Mouse (Mus musculus): ENCODE measurements around the gene 4930402F06Rik. TPM values are rescaled to one million over a fixed set of nuclear protein-coding genes. Genes with fewer than 3 reads are reported as not detected.

The 4930402F06Rik gene
- polyA plus RNA-seq, 1 experiment from 2014 or later = not detected

- WGBS = 91% methylated on average over 6 of the region's 6 CpGs
- no peak for ATAC-seq
- no peak overlapping the region for H3K4me3 ChIP-seq (ENCODE audit: low read length)
- H3K27me3 ChIP-seq (replicated peaks; ENCODE audit: control insufficient read depth, insufficient read depth, low read length) = no peaks in the 10 kb centered on the region
- H3K4me2 ChIP-seq (ENCODE audit: low read length) = no peak overlapping the region
- no peaks in the 10 kb centered on the region for H3K36me3 ChIP-seq (ENCODE audit: control insufficient read depth, insufficient read depth, low read length)
- H3K27ac ChIP-seq (ENCODE audit: low read depth, low read length) = no peak overlapping the region
- H3K9me3 ChIP-seq (ENCODE audit: control insufficient read depth, low read length) = no peaks in the 10 kb centered on the region
- no peak overlapping the region for H3K9ac ChIP-seq (ENCODE audit: low read depth, low read length)
- no peaks in the 10 kb centered on the region for H3K4me1 ChIP-seq (ENCODE audit: control insufficient read depth, insufficient read depth, low read depth, low read length)
Measured at GRCm38 (mm10) chr2:35409466-35409865, 12.5 kb upstream of the 4930402F06Rik start.

DNA sequence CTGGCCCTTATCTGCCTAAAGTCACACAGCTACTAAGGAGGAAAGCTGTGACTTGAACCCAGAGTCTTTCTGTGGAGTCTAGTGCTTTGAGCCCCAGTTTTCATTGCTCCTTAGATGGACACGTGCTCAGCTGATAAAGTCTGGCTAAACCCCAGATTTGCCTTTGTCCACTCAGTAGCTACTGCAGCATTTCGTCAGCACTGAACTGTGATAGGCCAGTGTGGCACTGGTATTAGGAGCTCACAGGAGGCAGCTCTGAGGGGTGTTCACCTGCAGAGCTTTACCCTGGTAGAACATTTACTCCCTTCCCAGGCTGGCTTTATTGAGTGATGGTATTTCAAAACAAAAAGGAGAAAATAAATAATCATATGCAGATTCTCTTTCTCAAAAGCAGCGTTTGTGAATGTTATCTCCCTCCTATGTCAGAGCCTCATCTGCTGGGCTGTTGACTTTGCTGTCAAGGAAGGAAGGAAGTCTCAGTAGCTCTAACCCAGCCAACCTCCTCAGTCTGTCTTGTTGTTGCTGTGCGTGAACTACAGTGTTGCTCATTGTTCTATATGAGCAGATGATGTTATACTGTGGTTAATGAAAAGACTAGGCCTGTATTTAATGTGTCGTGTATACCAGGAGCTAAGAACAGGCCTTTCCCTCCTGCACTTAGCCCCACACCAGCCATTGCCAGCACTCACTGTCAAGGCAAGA, 11.6 kb upstream of the 4930402F06Rik start:
- no peaks in the 10 kb centered on the region for H3K4me1 ChIP-seq (ENCODE audit: control insufficient read depth, insufficient read depth, low read depth, low read length)
- 82% methylated on average over 5 of the region's 5 CpGs for WGBS
- no peaks in the 10 kb centered on the region for H3K27me3 ChIP-seq (replicated peaks; ENCODE audit: control insufficient read depth, insufficient read depth, low read length)
- H3K9ac ChIP-seq (ENCODE audit: low read depth, low read length) = no peak overlapping the region
- no peaks in the 10 kb centered on the region for H3K36me3 ChIP-seq (ENCODE audit: control insufficient read depth, insufficient read depth, low read length)
- no peak overlapping the region for H3K4me2 ChIP-seq (ENCODE audit: low read length)
- H3K27ac ChIP-seq (ENCODE audit: low read depth, low read length) = no peak overlapping the region
- H3K9me3 ChIP-seq (ENCODE audit: control insufficient read depth, low read length) = no peaks in the 10 kb centered on the region
- H3K4me3 ChIP-seq (ENCODE audit: low read length) = no peak overlapping the region
- no peak for ATAC-seq

GRCm38 (mm10) chr2:35407878-35408277, 10.9 kb upstream of the 4930402F06Rik start:
- no peak for ATAC-seq
- 72% methylated on average over 7 of the region's 7 CpGs for WGBS
- Histone ChIP-seq H3K9ac (ENCODE audit: low read depth, low read length) (no peak overlapping the region), H3K4me1 (ENCODE audit: control insufficient read depth, insufficient read depth, low read depth, low read length) (no peaks in the 10 kb centered on the region), H3K4me2 (ENCODE audit: low read length) (no peak overlapping the region), H3K36me3 (ENCODE audit: control insufficient read depth, insufficient read depth, low read length) (no peaks in the 10 kb centered on the region), H3K9me3 (ENCODE audit: control insufficient read depth, low read length) (no peaks in the 10 kb centered on the region), H3K27ac (ENCODE audit: low read depth, low read length) (no peak overlapping the region), H3K27me3 (replicated peaks; ENCODE audit: control insufficient read depth, insufficient read depth, low read length) (no peaks in the 10 kb centered on the region), H3K4me3 (ENCODE audit: low read length) (no peak overlapping the region)

GRCm38 (mm10) chr2:35407266-35407665, 10.3 kb upstream of the 4930402F06Rik start:
- H3K27me3 ChIP-seq (replicated peaks; ENCODE audit: control insufficient read depth, insufficient read depth, low read length) = no peaks in the 10 kb centered on the region
- H3K27ac ChIP-seq (ENCODE audit: low read depth, low read length) = no peak overlapping the region
- 87% methylated on average over 5 of the region's 6 CpGs for WGBS
- H3K9me3 ChIP-seq (ENCODE audit: control insufficient read depth, low read length) = no peaks in the 10 kb centered on the region
- no peaks in the 10 kb centered on the region for H3K4me1 ChIP-seq (ENCODE audit: control insufficient read depth, insufficient read depth, low read depth, low read length)
- no peak overlapping the region for H3K9ac ChIP-seq (ENCODE audit: low read depth, low read length)
- no peak overlapping the region for H3K4me2 ChIP-seq (ENCODE audit: low read length)
- H3K4me3 ChIP-seq (ENCODE audit: low read length) = no peak overlapping the region
- no peaks in the 10 kb centered on the region for H3K36me3 ChIP-seq (ENCODE audit: control insufficient read depth, insufficient read depth, low read length)
- ATAC-seq = no peak

- Histone ChIP-seq H3K4me1 (ENCODE audit: control insufficient read depth, insufficient read depth, low read depth, low read length) (no peaks in the 10 kb centered on the region), H3K36me3 (ENCODE audit: control insufficient read depth, insufficient read depth, low read length) (no peaks in the 10 kb centered on the region), H3K27ac (ENCODE audit: low read depth, low read length) (no peak overlapping the region), H3K4me2 (ENCODE audit: low read length) (no peak overlapping the region), H3K9ac (ENCODE audit: low read depth, low read length) (no peak overlapping the region), H3K4me3 (ENCODE audit: low read length) (no peak overlapping the region), H3K9me3 (ENCODE audit: control insufficient read depth, low read length) (no peaks in the 10 kb centered on the region), H3K27me3 (replicated peaks; ENCODE audit: control insufficient read depth, insufficient read depth, low read length) (no peaks in the 10 kb centered on the region)
- no peak for ATAC-seq
- WGBS = 87% methylated on average over 1 of the region's 1 CpGs
Measured at GRCm38 (mm10) chr2:35406611-35407010, 9.6 kb upstream of the 4930402F06Rik start.

- no peaks in the 10 kb centered on the region for H3K4me1 ChIP-seq (ENCODE audit: control insufficient read depth, insufficient read depth, low read depth, low read length)
- no peak overlapping the region for H3K27ac ChIP-seq (ENCODE audit: low read depth, low read length)
- no peak overlapping the region for H3K9ac ChIP-seq (ENCODE audit: low read depth, low read length)
- no peaks in the 10 kb centered on the region for H3K9me3 ChIP-seq (ENCODE audit: control insufficient read depth, low read length)
- H3K36me3 ChIP-seq (ENCODE audit: control insufficient read depth, insufficient read depth, low read length) = no peaks in the 10 kb centered on the region
- H3K4me2 ChIP-seq (ENCODE audit: low read length) = no peak overlapping the region
- ATAC-seq = no peak
- no peaks in the 10 kb centered on the region for H3K27me3 ChIP-seq (replicated peaks; ENCODE audit: control insufficient read depth, insufficient read depth, low read length)
- H3K4me3 ChIP-seq (ENCODE audit: low read length) = no peak overlapping the region
- WGBS = 95% methylated on average over 16 of the region's 16 CpGs
Measured at GRCm38 (mm10) chr2:35402391-35402790, 5.4 kb upstream of the 4930402F06Rik start.

GRCm38 (mm10) chr2:35400739-35401138, 3.8 kb upstream of the 4930402F06Rik start:
- Histone ChIP-seq H3K27me3 (replicated peaks; ENCODE audit: control insufficient read depth, insufficient read depth, low read length) (no peaks in the 10 kb centered on the region), H3K9me3 (ENCODE audit: control insufficient read depth, low read length) (no peaks in the 10 kb centered on the region), H3K4me1 (ENCODE audit: control insufficient read depth, insufficient read depth, low read depth, low read length) (no peaks in the 10 kb centered on the region; the same call in 1 of the 2 replicates), H3K9ac (ENCODE audit: low read depth, low read length) (no peak overlapping the region), H3K4me2 (ENCODE audit: low read length) (no peak overlapping the region), H3K27ac (ENCODE audit: low read depth, low read length) (no peak overlapping the region), H3K36me3 (ENCODE audit: control insufficient read depth, insufficient read depth, low read length) (no peaks in the 10 kb centered on the region), H3K4me3 (ENCODE audit: low read length) (no peak overlapping the region)
- ATAC-seq = no peak
- 93% methylated on average over 7 of the region's 7 CpGs for WGBS

DNA sequence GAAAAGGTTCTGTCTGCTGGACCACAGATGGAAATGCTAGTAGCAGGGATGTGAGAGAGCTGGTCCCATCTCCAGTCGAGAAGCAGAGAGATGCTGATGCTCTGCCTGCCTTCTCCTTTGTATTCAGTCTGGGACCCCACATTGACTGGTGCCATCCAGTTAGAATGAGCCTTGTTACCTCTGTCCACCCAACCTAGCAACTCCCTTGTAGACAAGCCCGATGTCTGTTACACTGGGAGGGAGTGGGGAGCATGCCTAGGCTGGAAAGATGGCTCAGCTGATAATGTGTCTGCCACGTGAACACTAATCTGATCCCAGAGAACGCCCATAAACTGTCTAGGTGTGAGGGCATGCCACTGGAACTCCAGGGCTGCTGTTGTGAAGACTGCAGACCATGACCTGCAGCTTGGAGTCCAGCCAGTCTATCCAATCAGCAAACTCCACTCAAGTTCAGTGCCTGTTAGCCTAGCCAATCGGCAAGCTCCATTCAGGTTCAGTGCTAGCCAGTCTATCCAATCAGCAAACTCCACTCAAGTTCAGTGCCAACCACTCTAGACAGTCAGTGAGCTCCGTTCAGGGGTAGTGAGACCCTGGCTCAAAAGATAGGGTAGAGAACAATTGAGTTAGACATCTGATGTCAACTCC, 1.3 kb upstream of the 4930402F06Rik start:
- H3K4me2 ChIP-seq (ENCODE audit: low read length) = no peak overlapping the region
- H3K36me3 ChIP-seq (ENCODE audit: control insufficient read depth, insufficient read depth, low read length) = no peaks in the 10 kb centered on the region
- no peak overlapping the region for H3K9ac ChIP-seq (ENCODE audit: low read depth, low read length)
- H3K27ac ChIP-seq (ENCODE audit: low read depth, low read length) = no peak overlapping the region
- WGBS = 86% methylated on average over 6 of the region's 6 CpGs
- no peak overlapping the region for H3K4me3 ChIP-seq (ENCODE audit: low read length)
- no peaks in the 10 kb centered on the region for H3K27me3 ChIP-seq (replicated peaks; ENCODE audit: control insufficient read depth, insufficient read depth, low read length)
- no peaks in the 10 kb centered on the region for H3K9me3 ChIP-seq (ENCODE audit: control insufficient read depth, low read length)
- H3K4me1 ChIP-seq (ENCODE audit: control insufficient read depth, insufficient read depth, low read depth, low read length) = no peaks in the 10 kb centered on the region; the same call in 1 of the 2 replicates
- 0 out of 2 replicates have a peak, but pooled peaks have one; percentile 17 for ATAC-seq

DNA sequence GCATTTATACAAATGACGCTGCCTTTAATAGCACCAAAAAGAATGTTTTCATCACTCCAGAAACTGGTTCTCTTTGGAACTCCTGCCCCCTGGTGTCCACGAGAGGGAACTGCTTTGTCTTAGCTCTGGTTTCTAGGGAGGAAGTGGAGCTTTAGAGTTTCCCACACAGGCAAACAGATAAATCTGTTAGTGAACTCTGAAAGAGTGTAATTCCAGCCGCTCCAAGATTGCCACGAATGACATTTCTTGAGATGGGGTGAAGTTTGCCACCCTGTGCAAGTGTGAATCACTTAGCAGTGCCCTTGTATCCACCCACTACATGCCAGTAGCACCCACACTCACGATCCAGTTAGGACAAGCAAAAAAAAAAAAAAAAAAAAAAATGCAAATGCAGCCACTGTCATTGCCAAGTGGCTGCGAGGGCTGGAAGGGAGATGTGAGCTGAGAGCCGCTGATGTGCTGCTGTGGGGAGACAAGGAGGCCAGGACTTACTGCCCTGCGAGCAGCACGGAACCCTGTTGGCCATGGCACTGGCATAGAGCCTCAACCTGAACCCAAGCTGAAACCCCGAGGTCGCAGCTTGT, 707 bp upstream of the 4930402F06Rik start:
- WGBS = 50% methylated on average over 11 of the region's 11 CpGs
- Histone ChIP-seq H3K4me1 (ENCODE audit: control insufficient read depth, insufficient read depth, low read depth, low read length) (no peaks in the 10 kb centered on the region; the same call in 1 of the 2 replicates), H3K27me3 (replicated peaks; ENCODE audit: control insufficient read depth, insufficient read depth, low read length) (no peaks in the 10 kb centered on the region), H3K9ac (ENCODE audit: low read depth, low read length) (no peak overlapping the region), H3K36me3 (ENCODE audit: control insufficient read depth, insufficient read depth, low read length) (no peaks in the 10 kb centered on the region), H3K27ac (ENCODE audit: low read depth, low read length) (no peak overlapping the region), H3K4me2 (ENCODE audit: low read length) (0 out of 2 replicates have a peak overlapping the region, but pooled peaks have one; percentile 3), H3K9me3 (ENCODE audit: control insufficient read depth, low read length) (no peaks in the 10 kb centered on the region), H3K4me3 (ENCODE audit: low read length) (no peak overlapping the region)
- ATAC-seq = peak; percentile 68

Measured in hindbrain, embryonic 16.5 days (tissue).